Mouse (Mus musculus): ENCODE measurements around the gene Ccdc187.

DNA sequence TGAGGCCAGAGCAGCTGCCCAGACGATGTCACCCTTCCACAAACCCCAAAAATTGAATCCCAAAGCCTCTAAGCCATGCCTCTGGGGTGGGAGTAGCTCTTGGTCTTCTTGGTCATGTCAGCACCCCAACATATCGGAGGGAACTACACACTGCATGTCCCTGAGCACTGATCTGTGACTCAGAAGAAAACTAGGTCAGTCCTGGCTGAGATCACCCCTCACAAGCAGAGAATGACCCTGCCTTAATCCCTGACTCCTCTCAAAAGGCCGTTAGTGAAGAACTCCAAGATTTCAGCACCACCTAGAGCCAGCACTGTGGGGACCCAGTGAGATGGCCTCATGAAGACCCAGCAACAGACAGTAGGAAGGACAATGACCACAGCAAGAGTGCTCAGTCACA is 26.1 kb downstream of the Ccdc187 start:
- TF ChIP-seq CTCF (IDR thresholded peaks at IDR 0.05; ENCODE audit: extremely low read depth, insufficient read depth, low read length) (no peak), POLR2A (IDR thresholded peaks at IDR 0.05; ENCODE audit: extremely low read depth, insufficient read depth, low read length) (no peak)
